Mouse (Mus musculus): ENCODE measurements around the gene Gm26661. TPM values are rescaled to one million over a fixed set of nuclear protein-coding genes. Genes with fewer than 3 reads are reported as not detected.
A peak's percentile ranks its signal among the peaks of the same experiment; 100 is the strongest.

The Gm26661 gene
- total RNA-seq (2017): not detected in 2 replicates

DNA sequence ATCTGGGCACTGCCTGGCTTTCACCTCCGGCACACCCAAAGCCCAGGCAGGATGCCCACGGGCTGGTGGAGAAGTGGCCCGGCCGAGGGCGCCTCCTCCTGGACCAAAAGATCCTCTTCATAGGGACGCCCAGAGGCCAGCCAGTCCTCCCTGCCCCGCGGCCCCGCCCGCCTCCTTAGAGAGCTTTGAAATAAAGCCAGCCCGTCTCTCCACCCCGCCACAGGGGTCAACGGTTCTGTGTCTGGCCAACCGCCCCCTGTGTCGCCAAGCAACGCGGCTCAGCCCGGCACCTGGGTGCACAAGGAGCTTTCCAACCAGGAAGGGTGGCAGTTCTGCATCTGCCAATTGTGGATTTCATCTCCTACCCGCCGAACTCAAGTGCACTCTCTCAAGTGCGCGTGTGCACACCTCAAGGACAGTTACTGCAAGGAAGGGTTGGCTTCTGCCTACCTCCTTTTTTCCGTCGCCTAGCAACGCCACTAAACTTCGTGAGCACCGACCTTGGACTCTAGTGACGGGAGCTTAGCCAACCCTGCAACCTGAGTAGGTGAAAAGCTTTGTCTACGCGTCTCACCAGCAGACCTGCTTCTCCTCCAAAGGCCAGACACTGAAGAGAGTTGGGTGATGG, at the start of gene Gm26661:
TSS of gene Gm26661 (plus strand) at position 56 of the 628 bp plus-strand sequence.
- peak; percentile 61 for ATAC-seq (ENCODE audit: extremely low read depth, insufficient number of reproducible peaks, low FRiP score, poor library complexity, severe bottlenecking)

DNA sequence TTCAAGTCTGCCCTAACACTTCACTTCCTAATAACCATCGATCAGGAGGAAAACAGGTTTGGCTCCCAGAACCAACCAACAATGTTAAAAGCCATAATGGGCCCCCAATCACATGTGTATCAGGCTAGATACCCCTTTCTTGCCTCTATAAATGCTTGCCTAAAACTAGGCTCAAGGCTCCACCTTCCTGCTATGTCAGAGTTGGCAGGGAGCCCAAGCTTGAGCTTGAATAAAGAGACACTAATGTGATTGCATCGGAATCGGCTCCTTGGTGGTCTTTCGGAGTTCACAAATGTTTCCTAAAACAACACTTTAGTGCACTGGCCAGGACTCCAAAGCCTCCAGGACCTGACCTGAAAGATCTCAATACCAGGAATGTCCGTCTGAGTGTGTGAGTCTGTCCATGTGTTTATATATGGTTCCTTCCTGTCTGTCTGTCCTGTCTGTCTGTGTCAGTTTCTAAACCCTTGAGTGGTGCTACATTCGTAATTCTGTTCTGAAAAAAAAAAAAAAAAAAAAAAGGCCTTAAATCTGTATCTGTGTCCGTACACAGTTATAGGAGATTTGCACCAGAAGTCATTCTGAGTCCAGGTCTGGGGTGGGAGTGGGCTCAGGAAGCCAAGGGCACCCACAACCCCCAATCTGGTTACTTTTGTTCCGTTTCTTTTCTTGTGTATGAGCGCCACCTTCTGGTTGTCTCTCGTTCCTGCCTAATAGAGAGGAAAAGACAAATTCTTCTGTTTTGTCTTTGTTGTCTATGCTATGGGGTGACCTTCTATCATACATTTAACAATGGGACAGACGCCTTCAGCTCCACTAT, 42.2 kb upstream of the Gm26661 start:
- ATAC-seq (ENCODE audit: extremely low read depth, insufficient number of reproducible peaks, low FRiP score, poor library complexity, severe bottlenecking): no peak

DNA sequence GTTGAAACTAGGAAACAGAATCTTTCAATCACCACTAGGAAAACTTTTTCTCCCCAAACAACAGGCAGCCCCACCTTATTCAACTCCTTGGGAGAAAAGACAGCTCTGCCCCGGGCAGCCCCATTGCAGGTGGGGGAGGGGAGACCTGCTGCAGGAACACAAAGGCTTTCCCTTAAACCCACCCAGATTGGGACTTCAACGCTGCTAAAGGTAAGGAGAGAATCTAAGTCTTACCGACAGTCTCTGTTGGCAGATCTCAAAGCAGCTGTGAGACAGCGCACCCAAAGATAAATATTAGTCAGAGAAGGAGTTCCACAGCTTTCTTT, 41.7 kb upstream of the Gm26661 start:
- ATAC-seq (ENCODE audit: extremely low read depth, insufficient number of reproducible peaks, low FRiP score, poor library complexity, severe bottlenecking): no peak

DNA sequence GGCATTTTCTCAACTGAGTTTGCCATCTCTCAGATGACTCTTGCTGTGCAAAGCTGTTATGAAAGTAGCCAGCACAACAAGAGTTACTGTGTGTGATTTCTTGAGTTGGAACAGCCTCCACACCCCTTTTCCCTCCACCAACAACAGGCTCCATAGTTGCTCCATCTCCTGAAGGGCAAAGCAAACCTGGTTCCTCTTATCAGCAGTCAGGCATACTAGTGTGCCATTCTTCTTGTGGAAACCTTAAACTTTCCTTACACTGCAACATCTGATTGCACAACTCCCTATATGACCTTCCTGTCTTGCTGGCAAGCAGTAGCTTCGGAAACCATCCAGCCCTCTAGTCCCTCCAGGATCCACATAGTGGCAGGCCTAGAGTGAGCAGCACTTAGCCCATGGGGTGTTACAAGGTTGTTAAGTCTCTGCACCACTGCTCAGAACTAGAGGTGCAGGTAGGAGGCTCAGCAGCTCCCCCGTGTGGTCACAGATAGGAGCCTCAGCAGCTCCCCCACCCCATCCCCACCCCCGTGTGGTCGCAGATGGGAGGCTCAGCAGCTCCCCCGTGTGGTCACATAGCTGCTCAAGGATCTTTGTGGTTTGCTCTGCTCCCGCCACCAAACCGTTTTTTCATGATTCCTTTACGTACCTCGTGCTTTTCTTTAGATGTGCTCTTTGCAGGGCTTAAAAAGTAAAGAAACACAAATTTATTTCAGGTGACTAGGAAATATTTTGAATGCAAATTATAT, 25.6 kb upstream of the Gm26661 start:
- ATAC-seq (ENCODE audit: extremely low read depth, insufficient number of reproducible peaks, low FRiP score, poor library complexity, severe bottlenecking): peak; percentile 90

DNA sequence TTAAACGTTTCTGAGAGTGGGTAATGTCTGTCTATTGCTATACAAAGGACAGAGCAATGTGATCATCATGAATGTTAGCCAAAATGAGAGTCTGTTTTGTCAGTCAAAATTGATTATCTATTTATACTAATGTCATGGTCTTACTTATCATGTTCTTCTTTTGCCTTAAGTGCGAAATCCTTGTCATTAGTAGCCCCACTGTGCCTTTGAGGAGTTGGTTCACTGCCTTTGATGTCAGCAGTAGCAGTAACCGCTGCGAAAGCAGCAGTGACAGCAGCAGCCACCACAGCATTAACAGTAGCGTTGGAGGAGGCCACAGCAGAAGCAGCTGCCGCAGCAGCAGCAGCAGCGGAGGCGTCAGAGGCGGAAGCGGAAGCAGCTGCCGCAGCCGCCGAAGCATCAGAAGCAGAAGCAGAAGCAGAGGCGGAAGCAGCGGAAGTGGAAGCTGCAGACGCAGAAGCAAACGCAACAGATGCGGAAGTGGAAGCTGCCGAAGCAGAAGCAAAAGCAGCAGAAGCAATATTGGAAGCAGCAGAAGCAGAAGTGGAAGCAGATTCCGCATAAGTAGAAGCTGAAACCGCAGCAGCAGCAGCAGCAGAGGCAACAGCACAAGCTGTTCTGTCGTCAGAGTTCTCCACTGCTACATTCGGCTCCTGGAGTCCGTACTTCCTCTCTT, 17.5 kb upstream of the Gm26661 start:
- ATAC-seq (ENCODE audit: extremely low read depth, insufficient number of reproducible peaks, low FRiP score, poor library complexity, severe bottlenecking): peak; percentile 94

DNA sequence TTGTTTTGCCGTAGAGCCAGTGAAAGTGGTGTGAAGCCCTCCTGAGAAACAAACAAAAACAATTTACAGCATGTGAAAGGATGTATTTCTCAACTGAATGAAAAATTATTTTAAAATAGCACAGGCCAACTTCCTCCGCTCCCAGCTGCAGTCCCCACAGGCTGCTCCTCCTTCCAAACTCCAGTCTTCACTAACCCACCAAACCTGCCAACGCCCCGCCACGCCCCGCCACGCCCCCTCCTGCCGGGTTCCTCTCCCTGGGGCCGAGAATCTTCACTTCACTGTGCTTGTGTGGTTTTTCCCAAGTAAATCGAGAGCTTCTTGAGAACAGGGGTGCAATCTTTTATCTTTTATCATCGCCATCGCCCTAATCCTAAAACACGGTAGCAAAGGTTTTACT, 5.3 kb upstream of the Gm26661 start:
- no peak for ATAC-seq (ENCODE audit: extremely low read depth, insufficient number of reproducible peaks, low FRiP score, poor library complexity, severe bottlenecking)

DNA sequence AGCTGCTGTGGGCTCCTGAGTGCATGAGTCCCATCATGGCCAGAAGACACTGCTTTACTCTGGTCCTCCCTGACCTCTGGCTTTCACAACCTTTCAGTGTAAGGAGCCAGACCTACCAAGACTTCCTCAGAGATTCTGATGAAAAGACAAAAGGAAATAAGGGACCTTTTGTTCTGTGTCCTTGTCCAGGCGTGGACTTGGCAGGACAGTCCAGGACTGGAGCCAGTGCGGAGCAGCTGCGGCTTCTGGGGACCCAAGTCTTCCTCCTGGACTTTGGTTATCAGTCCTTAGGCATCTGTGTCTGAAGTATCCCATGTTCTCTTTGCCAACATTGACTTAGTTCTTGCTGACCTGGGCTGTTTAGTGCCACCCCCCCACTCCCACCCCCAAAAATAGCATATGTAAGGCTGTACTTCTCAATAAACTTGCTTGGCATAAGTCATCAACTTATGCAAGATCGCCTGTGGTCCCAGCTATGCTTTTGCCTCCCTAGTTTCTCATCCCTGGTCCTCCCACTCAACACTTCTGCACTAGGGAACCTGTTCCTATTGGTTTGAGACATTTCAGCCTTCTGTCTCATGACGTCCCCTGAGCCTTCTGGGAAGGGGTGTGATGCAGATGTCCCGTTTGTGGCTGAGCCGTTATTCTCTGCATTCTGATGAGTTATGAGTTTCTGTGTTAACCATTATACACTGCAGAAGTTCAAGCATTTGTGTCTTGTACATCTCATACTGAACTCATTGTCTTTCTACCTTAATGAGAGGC, 1.9 kb upstream of the Gm26661 start:
- no peak for ATAC-seq (ENCODE audit: extremely low read depth, insufficient number of reproducible peaks, low FRiP score, poor library complexity, severe bottlenecking)

DNA sequence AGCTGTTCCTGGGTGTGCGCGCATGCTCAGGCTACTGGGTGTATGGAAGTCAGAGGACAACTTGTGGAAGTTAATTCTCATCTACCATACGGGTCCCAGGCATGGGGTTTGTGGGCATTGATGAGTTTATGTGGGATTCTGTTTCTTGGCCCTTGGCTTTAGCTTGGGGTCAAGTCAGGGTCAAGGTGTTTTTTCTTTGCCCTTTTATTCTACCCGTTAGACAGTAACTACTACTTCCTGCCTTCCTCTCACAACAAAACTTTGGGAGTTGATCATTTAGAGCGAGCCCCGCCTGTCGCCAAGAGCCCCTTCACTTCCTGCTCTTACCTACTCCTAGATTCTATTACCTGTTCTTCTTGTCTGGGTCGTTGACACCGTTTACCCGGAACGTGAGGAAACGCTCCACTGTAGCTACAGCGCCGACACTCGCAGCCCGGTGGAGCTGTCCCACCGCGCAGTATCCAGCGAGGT, 291 bp upstream of the Gm26661 start:
- no peak for ATAC-seq (ENCODE audit: extremely low read depth, insufficient number of reproducible peaks, low FRiP score, poor library complexity, severe bottlenecking)

DNA sequence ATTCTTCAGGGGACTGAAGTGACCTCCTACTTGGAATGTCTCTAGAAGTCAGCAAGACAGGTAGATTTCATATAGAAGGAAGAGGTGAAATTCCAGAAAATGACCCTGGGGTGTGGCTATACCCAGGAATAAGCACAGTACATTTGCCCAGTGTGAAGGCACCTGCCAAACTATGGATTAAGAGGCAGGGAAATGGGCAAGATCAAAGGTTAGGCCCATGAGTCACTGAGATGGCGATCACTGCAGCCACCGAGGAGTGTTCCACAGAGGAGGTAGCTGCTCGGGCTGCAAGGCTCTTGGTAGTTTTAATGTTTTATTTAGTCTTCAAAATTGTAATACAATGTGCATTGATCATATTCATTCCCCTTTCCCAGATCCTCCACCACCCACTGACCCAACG, 4.6 kb downstream of the Gm26661 start:
- no peak for ATAC-seq (ENCODE audit: extremely low read depth, insufficient number of reproducible peaks, low FRiP score, poor library complexity, severe bottlenecking)

DNA sequence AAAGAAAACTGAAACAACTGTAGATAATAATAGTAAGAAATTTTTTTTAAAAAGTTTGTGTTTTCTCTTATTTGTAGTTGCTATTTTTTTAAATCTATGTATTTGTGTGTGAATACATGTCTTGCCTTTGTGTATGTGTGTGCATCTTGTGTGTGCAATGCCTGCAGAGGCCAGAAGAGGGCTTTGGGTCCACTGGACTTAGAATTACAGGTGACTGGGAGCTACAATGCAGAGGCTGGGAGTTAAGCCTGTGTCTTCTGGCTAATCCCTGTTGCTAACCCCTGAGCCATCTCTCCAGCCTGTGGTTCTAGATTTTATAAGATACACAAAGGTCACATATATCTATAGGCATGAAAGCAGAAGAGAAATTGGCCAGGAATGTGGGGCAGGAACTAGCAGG, 9.2 kb downstream of the Gm26661 start:
- no peak for ATAC-seq (ENCODE audit: extremely low read depth, insufficient number of reproducible peaks, low FRiP score, poor library complexity, severe bottlenecking)

DNA sequence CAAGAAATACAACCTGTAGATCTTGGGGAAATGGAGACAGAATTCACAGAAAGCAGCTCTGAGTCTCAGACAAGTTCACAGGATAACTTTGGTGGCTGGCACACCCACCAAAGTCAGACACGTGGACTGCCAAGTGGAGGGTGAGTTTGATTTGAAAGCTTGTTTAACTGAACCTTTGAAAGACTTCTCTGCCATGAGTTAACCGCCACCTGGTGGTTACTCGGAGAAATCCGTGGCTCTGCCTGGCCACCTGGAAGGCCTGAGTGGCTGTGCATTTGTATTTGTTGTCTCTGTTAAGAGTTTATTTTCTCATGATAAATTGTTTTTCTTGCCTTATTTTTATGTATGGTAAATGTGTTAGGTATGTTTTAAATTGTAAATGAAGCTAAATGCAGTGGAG, 10.4 kb downstream of the Gm26661 start:
- 0 out of 2 replicates have a peak, but pooled peaks have one; percentile 16 for ATAC-seq (ENCODE audit: extremely low read depth, insufficient number of reproducible peaks, low FRiP score, poor library complexity, severe bottlenecking)

DNA sequence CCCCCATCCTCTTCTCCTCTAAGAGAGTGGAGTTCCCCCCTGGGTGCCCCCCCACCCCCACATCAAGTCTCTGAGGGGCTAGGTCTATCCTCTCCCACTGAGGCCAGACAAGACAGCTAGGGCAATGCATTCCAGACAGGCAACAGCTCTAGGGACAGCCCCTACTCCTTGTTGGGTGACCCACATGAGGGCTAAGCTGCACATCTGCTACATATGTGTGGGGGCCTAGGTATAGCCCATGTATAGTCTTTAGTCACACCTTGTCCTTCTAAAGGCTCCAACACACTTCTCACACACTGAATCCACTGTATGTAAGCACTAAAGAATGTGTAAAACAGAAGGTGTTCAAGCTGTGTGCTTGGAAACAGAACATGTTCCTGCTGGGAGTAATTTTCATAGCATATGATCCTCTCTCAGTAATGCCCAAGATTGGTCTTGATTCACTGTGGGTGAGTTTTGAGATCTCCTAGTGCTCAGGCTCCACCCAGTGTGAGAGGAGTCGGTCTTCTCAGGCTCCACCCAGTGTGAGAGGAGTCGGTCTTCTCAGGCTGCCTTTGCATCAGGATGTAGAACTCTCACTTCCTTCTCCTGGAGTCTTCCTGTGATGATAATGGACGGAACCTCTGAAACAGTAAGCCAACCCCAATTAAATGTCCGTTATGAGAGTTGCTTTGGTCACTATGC, 12.6 kb downstream of the Gm26661 start:
- no peak for ATAC-seq (ENCODE audit: extremely low read depth, insufficient number of reproducible peaks, low FRiP score, poor library complexity, severe bottlenecking)

DNA sequence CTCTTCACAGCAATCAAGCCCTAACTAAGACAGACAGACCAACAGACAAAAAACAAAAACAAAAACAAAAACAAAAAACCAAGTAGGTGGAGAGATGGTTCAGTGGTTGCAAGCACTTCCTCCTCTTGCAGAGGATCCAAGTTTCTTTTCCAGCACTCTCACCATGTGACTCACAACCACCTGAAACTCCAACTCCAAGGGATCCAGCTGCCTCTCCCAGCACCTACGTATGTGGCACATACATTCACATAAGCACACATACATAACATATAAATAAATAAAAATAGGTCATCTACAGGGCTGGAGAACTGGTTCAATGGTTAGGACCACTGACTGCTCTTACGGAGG, 13.1 kb downstream of the Gm26661 start:
- ATAC-seq (ENCODE audit: extremely low read depth, insufficient number of reproducible peaks, low FRiP score, poor library complexity, severe bottlenecking): no peak

DNA sequence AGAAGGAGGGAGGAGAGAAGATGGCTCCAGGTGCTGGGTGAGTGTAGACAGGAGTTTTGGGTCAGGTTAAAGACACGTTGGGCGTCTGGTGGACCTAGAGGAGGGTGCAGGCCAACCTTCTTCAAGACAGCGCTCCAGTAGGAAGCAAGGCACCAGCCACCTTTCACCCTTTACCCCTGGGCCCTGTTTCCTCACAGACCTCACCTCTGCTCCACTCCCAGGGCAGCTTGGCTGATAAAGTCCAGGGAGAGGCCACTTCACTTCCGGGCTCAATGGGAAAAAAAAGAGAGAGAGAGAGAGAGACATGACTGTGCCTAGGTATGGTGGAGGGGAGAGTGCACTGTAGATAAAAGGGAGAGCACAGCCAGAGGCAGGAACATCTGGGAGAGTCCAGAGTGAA, 16.3 kb downstream of the Gm26661 start:
- ATAC-seq (ENCODE audit: extremely low read depth, insufficient number of reproducible peaks, low FRiP score, poor library complexity, severe bottlenecking): no peak

DNA sequence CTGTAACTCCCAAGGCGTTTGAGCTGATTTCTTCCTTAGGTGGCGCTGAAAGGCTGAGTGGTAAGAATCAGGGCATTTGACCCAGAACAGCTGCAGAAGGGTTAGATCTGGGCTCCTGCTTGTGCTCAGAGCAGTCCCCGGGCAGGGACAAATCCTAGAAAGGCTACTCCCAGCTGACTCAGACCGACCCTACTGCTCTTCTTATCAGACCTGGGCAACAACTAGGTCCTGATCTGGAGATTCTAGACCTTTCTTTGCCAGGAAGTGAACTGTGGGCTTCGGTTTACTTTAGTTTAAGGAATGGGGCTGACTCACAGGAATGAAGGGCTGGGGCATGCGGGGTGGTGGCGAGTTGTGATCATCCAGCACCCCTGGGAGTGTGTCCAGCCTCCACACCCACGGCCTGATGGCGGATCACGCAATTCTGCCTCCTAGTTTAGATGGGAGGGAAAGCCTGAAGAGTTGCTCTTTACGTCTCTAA, 17.2 kb downstream of the Gm26661 start:
- no peak for ATAC-seq (ENCODE audit: extremely low read depth, insufficient number of reproducible peaks, low FRiP score, poor library complexity, severe bottlenecking)

DNA sequence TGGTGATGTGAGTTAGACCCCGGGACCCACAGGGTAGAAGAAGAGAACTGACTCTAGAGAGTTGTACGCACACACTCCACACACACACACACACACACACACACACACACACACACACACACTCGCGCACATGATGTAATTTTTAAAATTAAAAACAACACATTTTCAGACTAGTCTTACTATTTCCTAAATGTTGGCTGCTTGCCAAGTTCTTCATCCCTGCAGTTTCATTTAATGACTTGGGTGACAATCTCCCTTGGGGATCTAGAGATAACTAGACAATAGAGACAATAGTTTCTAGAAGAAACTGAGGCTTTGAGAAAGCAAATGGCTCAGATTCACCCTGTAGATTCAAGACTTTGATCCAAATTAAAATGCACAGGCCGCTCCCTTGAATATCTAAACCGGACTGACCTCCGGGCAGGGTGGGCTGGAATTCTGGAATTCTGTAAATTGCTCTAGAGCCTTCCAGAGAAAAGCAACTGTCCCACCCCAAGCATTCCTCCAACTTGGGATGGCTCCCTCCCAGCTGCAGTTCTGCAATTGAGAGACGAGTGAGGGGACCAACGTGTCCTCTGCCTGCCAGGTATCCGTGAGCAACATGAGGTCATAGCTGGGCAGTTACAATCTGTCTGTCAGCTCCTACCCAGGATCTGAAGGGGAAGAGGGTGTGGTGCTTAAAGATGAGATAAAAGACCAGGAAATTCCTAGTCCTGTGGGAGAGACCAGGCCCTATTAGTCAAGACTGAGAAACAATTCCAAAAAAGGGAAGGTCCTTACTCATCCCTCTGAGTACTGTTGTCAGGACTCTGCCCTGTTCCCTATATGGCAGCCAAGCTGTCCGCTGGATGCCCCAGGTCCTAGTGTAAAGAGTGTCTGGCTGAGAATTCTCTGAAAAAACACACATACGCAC, 17.9 kb downstream of the Gm26661 start:
- no peak for ATAC-seq (ENCODE audit: extremely low read depth, insufficient number of reproducible peaks, low FRiP score, poor library complexity, severe bottlenecking)

DNA sequence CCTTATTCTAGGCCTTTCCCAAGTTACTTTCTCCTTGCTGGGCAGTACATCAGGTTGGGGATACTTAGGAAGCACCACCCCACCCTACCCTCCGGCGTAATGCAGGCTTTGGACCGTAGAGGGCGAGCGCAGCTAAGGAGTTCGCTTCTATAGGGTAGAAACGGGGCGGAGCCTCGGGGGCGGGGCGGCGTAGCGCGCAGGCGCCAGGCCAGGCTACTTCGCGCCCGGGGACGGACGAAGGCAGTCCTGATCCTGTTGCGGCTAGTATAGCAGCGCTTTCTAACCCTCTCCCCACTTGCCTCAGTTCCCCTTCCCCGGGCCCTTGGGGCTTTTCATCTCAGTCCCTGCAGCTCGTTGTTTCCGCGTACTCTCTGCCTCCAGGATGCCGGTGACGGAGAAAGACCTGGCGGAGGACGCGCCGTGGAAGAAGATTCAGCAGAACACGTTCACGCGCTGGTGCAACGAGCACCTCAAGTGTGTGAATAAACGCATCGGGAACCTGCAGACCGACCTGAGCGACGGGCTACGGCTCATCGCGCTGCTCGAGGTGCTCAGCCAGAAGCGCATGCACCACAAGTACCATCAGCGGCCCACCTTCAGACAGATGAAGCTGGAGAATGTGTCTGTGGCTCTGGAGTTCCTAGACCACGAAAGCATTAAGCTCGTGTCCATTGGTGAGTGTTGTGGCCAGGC, 26.5 kb downstream of the Gm26661 start, which contains the start of gene Flnb:
TSS of gene Flnb (plus strand) at position 188 of the 693 bp plus-strand sequence.
- peak; percentile 93 for ATAC-seq (ENCODE audit: extremely low read depth, insufficient number of reproducible peaks, low FRiP score, poor library complexity, severe bottlenecking)
